Mouse (Mus musculus): ENCODE results near the gene Tubg1. TPM values are rescaled to one million over a fixed set of nuclear protein-coding genes. Genes with fewer than 3 reads are reported as not detected.

Tubg1 gene
- polyA plus RNA-seq, 1 experiment from 2014 or later = 63.7 TPM

- Histone ChIP-seq H3K4me2 (ENCODE audit: low read depth, low read length) (no peak overlapping the region), H3K4me1 (ENCODE audit: control insufficient read depth, insufficient read depth, low read length) (peaks cover 26% of the 10 kb centered on the region), H3K27me3 (ENCODE audit: control insufficient read depth, insufficient read depth, low read length) (no peaks in the 10 kb centered on the region), H3K36me3 (ENCODE audit: control insufficient read depth, insufficient read depth, low read length) (peaks cover 41% of the 10 kb centered on the region), H3K4me3 (ENCODE audit: low read depth, low read length) (no peak overlapping the region), H3K9me3 (ENCODE audit: control insufficient read depth, low read length) (no peaks in the 10 kb centered on the region), H3K9ac (replicated peaks; ENCODE audit: low read depth, low read length) (no peak overlapping the region), H3K27ac (ENCODE audit: low read depth, low read length) (no peak overlapping the region)
- no peak for ATAC-seq (ENCODE audit: low read depth)
- 91% methylated on average over 1 of the region's 1 CpGs for WGBS
Measured at GRCm38 (mm10) chr11:101089931-101090330, 29.8 kb upstream of the Tubg1 start.

GRCm38 (mm10) chr11:101094930-101095313 is 24.8 kb upstream of the Tubg1 start:
- H3K9ac ChIP-seq (replicated peaks; ENCODE audit: low read depth, low read length) = peak overlapping the region; percentile 44
- H3K9me3 ChIP-seq (ENCODE audit: control insufficient read depth, low read length) = no peaks in the 10 kb centered on the region
- WGBS = under 1% methylated on average over 18 of the region's 18 CpGs
- peaks cover 64% of the 10 kb centered on the region for H3K36me3 ChIP-seq (ENCODE audit: control insufficient read depth, insufficient read depth, low read length)
- ATAC-seq (ENCODE audit: low read depth) = no peak
- peak overlapping the region; percentile 71 for H3K4me2 ChIP-seq (ENCODE audit: low read depth, low read length)
- H3K27ac ChIP-seq (ENCODE audit: low read depth, low read length) = no peak overlapping the region
- no peaks in the 10 kb centered on the region for H3K27me3 ChIP-seq (ENCODE audit: control insufficient read depth, insufficient read depth, low read length)
- H3K4me3 ChIP-seq (ENCODE audit: low read depth, low read length) = peak overlapping the region; percentile 75
- H3K4me1 ChIP-seq (ENCODE audit: control insufficient read depth, insufficient read depth, low read length) = 0 out of 2 replicates have a peak, but pooled peaks cover 7% of the 10 kb centered on the region

- Histone ChIP-seq H3K9ac (replicated peaks; ENCODE audit: low read depth, low read length) (peak within 1 kb of the TSS; percentile 73), H3K4me3 (ENCODE audit: low read depth, low read length) (peak within 1 kb of the TSS; percentile 75), H3K4me2 (ENCODE audit: low read depth, low read length) (peak within 1 kb of the TSS; percentile 71), H3K27ac (ENCODE audit: low read depth, low read length) (peak within 1 kb of the TSS; percentile 83), H3K4me1 (ENCODE audit: control insufficient read depth, insufficient read depth, low read length) (0 out of 2 replicates have a peak, but pooled peaks cover 7% of the 10 kb centered on the region), H3K9me3 (ENCODE audit: control insufficient read depth, low read length) (no peaks in the 10 kb centered on the region), H3K36me3 (ENCODE audit: control insufficient read depth, insufficient read depth, low read length) (peaks cover 64% of the 10 kb centered on the region), H3K27me3 (ENCODE audit: control insufficient read depth, insufficient read depth, low read length) (no peaks in the 10 kb centered on the region)
- under 1% methylated on average over 43 of the region's 43 CpGs for WGBS
- ATAC-seq (ENCODE audit: low read depth) = peak; percentile 97
Measured at GRCm38 (mm10) chr11:101095314-101096024, 24.3 kb upstream of the Tubg1 start, which contains the start of gene Psmc3ip. TSS of gene Psmc3ip (minus strand) at chr11:101095436.

- 0 out of 2 replicates have a peak, but pooled peaks cover 7% of the 10 kb centered on the region for H3K4me1 ChIP-seq (ENCODE audit: control insufficient read depth, insufficient read depth, low read length)
- H3K27me3 ChIP-seq (ENCODE audit: control insufficient read depth, insufficient read depth, low read length) = no peaks in the 10 kb centered on the region
- no peaks in the 10 kb centered on the region for H3K9me3 ChIP-seq (ENCODE audit: control insufficient read depth, low read length)
- H3K4me3 ChIP-seq (ENCODE audit: low read depth, low read length) = no peak overlapping the region
- ATAC-seq (ENCODE audit: low read depth) = no peak
- H3K27ac ChIP-seq (ENCODE audit: low read depth, low read length) = no peak overlapping the region
- no peak overlapping the region for H3K9ac ChIP-seq (replicated peaks; ENCODE audit: low read depth, low read length)
- 93% methylated on average over 8 of the region's 8 CpGs for WGBS
- H3K36me3 ChIP-seq (ENCODE audit: control insufficient read depth, insufficient read depth, low read length) = peaks cover 60% of the 10 kb centered on the region
- no peak overlapping the region for H3K4me2 ChIP-seq (ENCODE audit: low read depth, low read length)
Measured at GRCm38 (mm10) chr11:101098231-101098630, 21.5 kb upstream of the Tubg1 start.

GRCm38 (mm10) chr11:101103011-101103410 is 16.7 kb upstream of the Tubg1 start:
- Histone ChIP-seq H3K27ac (ENCODE audit: low read depth, low read length) (no peak overlapping the region), H3K4me2 (ENCODE audit: low read depth, low read length) (no peak overlapping the region), H3K4me3 (ENCODE audit: low read depth, low read length) (no peak overlapping the region), H3K9me3 (ENCODE audit: control insufficient read depth, low read length) (no peaks in the 10 kb centered on the region), H3K4me1 (ENCODE audit: control insufficient read depth, insufficient read depth, low read length) (no peaks in the 10 kb centered on the region), H3K27me3 (ENCODE audit: control insufficient read depth, insufficient read depth, low read length) (no peaks in the 10 kb centered on the region), H3K9ac (replicated peaks; ENCODE audit: low read depth, low read length) (no peak overlapping the region), H3K36me3 (ENCODE audit: control insufficient read depth, insufficient read depth, low read length) (peaks cover 52% of the 10 kb centered on the region)
- no peak for ATAC-seq (ENCODE audit: low read depth)
- WGBS = 95% methylated on average over 5 of the region's 5 CpGs

- no peaks in the 10 kb centered on the region for H3K27me3 ChIP-seq (ENCODE audit: control insufficient read depth, insufficient read depth, low read length)
- no peak for ATAC-seq (ENCODE audit: low read depth)
- H3K27ac ChIP-seq (ENCODE audit: low read depth, low read length) = no peak overlapping the region
- H3K4me2 ChIP-seq (ENCODE audit: low read depth, low read length) = no peak overlapping the region
- no peaks in the 10 kb centered on the region for H3K9me3 ChIP-seq (ENCODE audit: control insufficient read depth, low read length)
- WGBS = 66% methylated on average over 4 of the region's 4 CpGs
- H3K4me1 ChIP-seq (ENCODE audit: control insufficient read depth, insufficient read depth, low read length) = no peaks in the 10 kb centered on the region
- H3K9ac ChIP-seq (replicated peaks; ENCODE audit: low read depth, low read length) = no peak overlapping the region
- no peak overlapping the region for H3K4me3 ChIP-seq (ENCODE audit: low read depth, low read length)
- H3K36me3 ChIP-seq (ENCODE audit: control insufficient read depth, insufficient read depth, low read length) = no peaks in the 10 kb centered on the region
Measured at GRCm38 (mm10) chr11:101109351-101109750, 10.4 kb upstream of the Tubg1 start.

GRCm38 (mm10) chr11:101110708-101111107 is 9.0 kb upstream of the Tubg1 start:
- no peak for ATAC-seq (ENCODE audit: low read depth)
- no peak overlapping the region for H3K27ac ChIP-seq (ENCODE audit: low read depth, low read length)
- H3K4me3 ChIP-seq (ENCODE audit: low read depth, low read length) = no peak overlapping the region
- H3K4me1 ChIP-seq (ENCODE audit: control insufficient read depth, insufficient read depth, low read length) = peaks cover 3% of the 10 kb centered on the region; the same call in 1 of the 2 replicates
- 60% methylated on average over 5 of the region's 5 CpGs for WGBS
- no peaks in the 10 kb centered on the region for H3K36me3 ChIP-seq (ENCODE audit: control insufficient read depth, insufficient read depth, low read length)
- no peaks in the 10 kb centered on the region for H3K27me3 ChIP-seq (ENCODE audit: control insufficient read depth, insufficient read depth, low read length)
- no peaks in the 10 kb centered on the region for H3K9me3 ChIP-seq (ENCODE audit: control insufficient read depth, low read length)
- H3K4me2 ChIP-seq (ENCODE audit: low read depth, low read length) = no peak overlapping the region
- no peak overlapping the region for H3K9ac ChIP-seq (replicated peaks; ENCODE audit: low read depth, low read length)

- H3K27ac ChIP-seq (ENCODE audit: low read depth, low read length) = no peak overlapping the region
- H3K9me3 ChIP-seq (ENCODE audit: control insufficient read depth, low read length) = no peaks in the 10 kb centered on the region
- no peak for ATAC-seq (ENCODE audit: low read depth)
- no peak overlapping the region for H3K4me2 ChIP-seq (ENCODE audit: low read depth, low read length)
- no peak overlapping the region for H3K4me3 ChIP-seq (ENCODE audit: low read depth, low read length)
- H3K4me1 ChIP-seq (ENCODE audit: control insufficient read depth, insufficient read depth, low read length) = peaks cover 3% of the 10 kb centered on the region; the same call in 1 of the 2 replicates
- no peak overlapping the region for H3K9ac ChIP-seq (replicated peaks; ENCODE audit: low read depth, low read length)
- H3K36me3 ChIP-seq (ENCODE audit: control insufficient read depth, insufficient read depth, low read length) = no peaks in the 10 kb centered on the region
- 94% methylated on average over 4 of the region's 4 CpGs for WGBS
- no peaks in the 10 kb centered on the region for H3K27me3 ChIP-seq (ENCODE audit: control insufficient read depth, insufficient read depth, low read length)
Measured at GRCm38 (mm10) chr11:101111178-101111577, 8.6 kb upstream of the Tubg1 start.

GRCm38 (mm10) chr11:101112186-101112585 is 7.6 kb upstream of the Tubg1 start:
- no peak for ATAC-seq (ENCODE audit: low read depth)
- Histone ChIP-seq H3K27ac (ENCODE audit: low read depth, low read length) (no peak overlapping the region), H3K4me1 (ENCODE audit: control insufficient read depth, insufficient read depth, low read length) (peaks cover 8% of the 10 kb centered on the region; the same call in 1 of the 2 replicates), H3K4me2 (ENCODE audit: low read depth, low read length) (no peak overlapping the region), H3K27me3 (ENCODE audit: control insufficient read depth, insufficient read depth, low read length) (no peaks in the 10 kb centered on the region), H3K9me3 (ENCODE audit: control insufficient read depth, low read length) (no peaks in the 10 kb centered on the region), H3K4me3 (ENCODE audit: low read depth, low read length) (no peak overlapping the region), H3K9ac (replicated peaks; ENCODE audit: low read depth, low read length) (no peak overlapping the region), H3K36me3 (ENCODE audit: control insufficient read depth, insufficient read depth, low read length) (no peaks in the 10 kb centered on the region)
- 89% methylated on average over 3 of the region's 3 CpGs for WGBS

Data from neural tube, embryonic 14.5 days (tissue).